Mouse (Mus musculus): ENCODE data around the gene Lhx3. TPM values are rescaled to one million over a fixed set of nuclear protein-coding genes. Genes with fewer than 3 reads are reported as not detected.
A peak's percentile ranks its signal among the peaks of the same experiment; 100 is the strongest.

The Lhx3 gene
- polyA plus RNA-seq (2012; rRNA removed): 0.02 TPM in 1 of 2 replicates, not detected in the other
- not detected in 2 replicates for polyA plus RNA-seq (2014; fragmentation: Nextera tagmentation; extraction: Ambion mirVana)

- Histone ChIP-seq H3K4me2 (ENCODE audit: low read depth) (peak within 1 kb of the TSS; percentile 31), H3K36me3 (replicated peaks; ENCODE audit: control insufficient read depth, insufficient read depth, low read depth) (no peaks in the 10 kb centered on the region), H3K4me3 (ENCODE audit: insufficient read depth in 1 of 2, low read depth in 2 of 2, low read length in 2 of 2) (no peak within 1 kb of the TSS), H3K27ac (no peak within 1 kb of the TSS), H3K4me1 (replicated peaks; ENCODE audit: control insufficient read depth in 2 of 2, insufficient read depth in 2 of 2, low read length in 1 of 2) (no peaks in the 10 kb centered on the region), H3K9ac (replicated peaks) (no peak within 1 kb of the TSS), H3K9me3 (ENCODE audit: control insufficient read depth, low read length) (no peaks in the 10 kb centered on the region), H3K27me3 (ENCODE audit: control insufficient read depth, insufficient read depth, low read length) (peaks cover 47% of the 10 kb centered on the region)
- peak; percentile 72 for ATAC-seq (ENCODE audit: insufficient read depth)
- 5% methylated on average over 19 of the region's 19 CpGs for WGBS (ENCODE audit: insufficient replicate concordance)
- peak; percentile 61 to 64 (median 63) for DNase-seq (ENCODE audit: low read depth in 3 of 3, low spot score in 3 of 3)
- TF ChIP-seq EP300 (IDR thresholded peaks at IDR 0.05; ENCODE audit: low read depth) (no peak), CTCF (IDR thresholded peaks at IDR 0.05; ENCODE audit: low read depth) (no peak)
Measured at GRCm38 (mm10) chr2:26208126-26208789, at the start of gene Lhx3. Lhx3 (minus strand) TSS chr2:26208289.

- ATAC-seq (ENCODE audit: insufficient read depth): no peak
- no peak for TF ChIP-seq CTCF (IDR thresholded peaks at IDR 0.05; ENCODE audit: low read depth)
- TF ChIP-seq EP300 (IDR thresholded peaks at IDR 0.05; ENCODE audit: low read depth): no peak
- Histone ChIP-seq H3K27me3 (ENCODE audit: control insufficient read depth, insufficient read depth, low read length) (no peaks in the 10 kb centered on the region), H3K27ac (no peak overlapping the region), H3K9me3 (ENCODE audit: control insufficient read depth, low read length) (no peaks in the 10 kb centered on the region), H3K4me2 (ENCODE audit: low read depth) (no peak overlapping the region), H3K9ac (replicated peaks) (no peak overlapping the region), H3K4me1 (replicated peaks; ENCODE audit: control insufficient read depth in 2 of 2, insufficient read depth in 2 of 2, low read length in 1 of 2) (no peaks in the 10 kb centered on the region), H3K4me3 (ENCODE audit: insufficient read depth in 1 of 2, low read depth in 2 of 2, low read length in 2 of 2) (no peak overlapping the region), H3K36me3 (replicated peaks; ENCODE audit: control insufficient read depth, insufficient read depth, low read depth) (no peaks in the 10 kb centered on the region)
- DNase-seq (ENCODE audit: low read depth in 3 of 3, low spot score in 3 of 3): no peak
- WGBS (ENCODE audit: insufficient replicate concordance): 59% methylated on average over 16 of the region's 16 CpGs
Measured at GRCm38 (mm10) chr2:26257315-26258096, 49.4 kb upstream of the Lhx3 start.

GRCm38 (mm10) chr2:26254816-26255215 lies 46.7 kb upstream of the Lhx3 start:
- no peak overlapping the region for H3K9ac ChIP-seq (replicated peaks)
- no peaks in the 10 kb centered on the region for H3K4me1 ChIP-seq (replicated peaks; ENCODE audit: control insufficient read depth in 2 of 2, insufficient read depth in 2 of 2, low read length in 1 of 2)
- ATAC-seq (ENCODE audit: insufficient read depth) (no peak), DNase-seq (ENCODE audit: low read depth in 3 of 3, low spot score in 3 of 3) (no peak)
- no peak overlapping the region for H3K27ac ChIP-seq
- H3K27me3 ChIP-seq (ENCODE audit: control insufficient read depth, insufficient read depth, low read length): no peaks in the 10 kb centered on the region
- H3K9me3 ChIP-seq (ENCODE audit: control insufficient read depth, low read length): no peaks in the 10 kb centered on the region
- no peak overlapping the region for H3K4me3 ChIP-seq (ENCODE audit: insufficient read depth in 1 of 2, low read depth in 2 of 2, low read length in 2 of 2)
- H3K36me3 ChIP-seq (replicated peaks; ENCODE audit: control insufficient read depth, insufficient read depth, low read depth): no peaks in the 10 kb centered on the region
- no peak overlapping the region for H3K4me2 ChIP-seq (ENCODE audit: low read depth)
- WGBS (ENCODE audit: insufficient replicate concordance): 42% methylated on average over 4 of the region's 4 CpGs
- TF ChIP-seq EP300 (IDR thresholded peaks at IDR 0.05; ENCODE audit: low read depth): no peak
- TF ChIP-seq CTCF (IDR thresholded peaks at IDR 0.05; ENCODE audit: low read depth): no peak

GRCm38 (mm10) chr2:26252514-26253206 lies 44.6 kb upstream of the Lhx3 start:
- Histone ChIP-seq H3K4me2 (ENCODE audit: low read depth) (no peak overlapping the region), H3K9me3 (ENCODE audit: control insufficient read depth, low read length) (no peaks in the 10 kb centered on the region), H3K4me3 (ENCODE audit: insufficient read depth in 1 of 2, low read depth in 2 of 2, low read length in 2 of 2) (no peak overlapping the region), H3K9ac (replicated peaks) (no peak overlapping the region), H3K27me3 (ENCODE audit: control insufficient read depth, insufficient read depth, low read length) (no peaks in the 10 kb centered on the region), H3K36me3 (replicated peaks; ENCODE audit: control insufficient read depth, insufficient read depth, low read depth) (no peaks in the 10 kb centered on the region), H3K4me1 (replicated peaks; ENCODE audit: control insufficient read depth in 2 of 2, insufficient read depth in 2 of 2, low read length in 1 of 2) (no peaks in the 10 kb centered on the region), H3K27ac (no peak overlapping the region)
- TF ChIP-seq CTCF (IDR thresholded peaks at IDR 0.05; ENCODE audit: low read depth): no peak
- DNase-seq (ENCODE audit: low read depth in 3 of 3, low spot score in 3 of 3) (no peak), ATAC-seq (ENCODE audit: insufficient read depth) (no peak)
- 31% methylated on average over 8 of the region's 8 CpGs for WGBS (ENCODE audit: insufficient replicate concordance)

- Histone ChIP-seq H3K27me3 (ENCODE audit: control insufficient read depth, insufficient read depth, low read length) (no peaks in the 10 kb centered on the region), H3K9ac (replicated peaks) (no peak overlapping the region), H3K36me3 (replicated peaks; ENCODE audit: control insufficient read depth, insufficient read depth, low read depth) (no peaks in the 10 kb centered on the region), H3K27ac (no peak overlapping the region), H3K4me2 (ENCODE audit: low read depth) (no peak overlapping the region), H3K4me3 (ENCODE audit: insufficient read depth in 1 of 2, low read depth in 2 of 2, low read length in 2 of 2) (no peak overlapping the region), H3K4me1 (replicated peaks; ENCODE audit: control insufficient read depth in 2 of 2, insufficient read depth in 2 of 2, low read length in 1 of 2) (no peaks in the 10 kb centered on the region), H3K9me3 (ENCODE audit: control insufficient read depth, low read length) (no peaks in the 10 kb centered on the region)
- 27% methylated on average over 3 of the region's 3 CpGs for WGBS (ENCODE audit: insufficient replicate concordance)
- no peak for ATAC-seq (ENCODE audit: insufficient read depth)
- TF ChIP-seq EP300 (IDR thresholded peaks at IDR 0.05; ENCODE audit: low read depth) (no peak), CTCF (IDR thresholded peaks at IDR 0.05; ENCODE audit: low read depth) (no peak)
- DNase-seq (ENCODE audit: low read depth in 3 of 3, low spot score in 3 of 3): no peak
Measured at GRCm38 (mm10) chr2:26247531-26247930, 39.4 kb upstream of the Lhx3 start.
